Mouse (Mus musculus) kidney, adult 2 months (tissue): ENCODE results near the gene Msi1.

Source experiments
- CTCF ChIP-seq: fragments of 200-500 bp; conservative IDR thresholded peaks from 2 replicates; pipeline ENCODE4 v1.5.1; 2011; ENCODE audit warnings: low read depth, mild to moderate bottlenecking, control low read depth, low read length, moderate library complexity, mixed read lengths; ENCODE audit not compliant: insufficient read depth, insufficient read length
- POLR2A ChIP-seq: fragments of 200-500 bp; IDR thresholded peaks from one replicate; pipeline ENCODE4 v1.6.1; 2011; ENCODE audit warnings: low read depth, low read length, control low read depth

DNA sequence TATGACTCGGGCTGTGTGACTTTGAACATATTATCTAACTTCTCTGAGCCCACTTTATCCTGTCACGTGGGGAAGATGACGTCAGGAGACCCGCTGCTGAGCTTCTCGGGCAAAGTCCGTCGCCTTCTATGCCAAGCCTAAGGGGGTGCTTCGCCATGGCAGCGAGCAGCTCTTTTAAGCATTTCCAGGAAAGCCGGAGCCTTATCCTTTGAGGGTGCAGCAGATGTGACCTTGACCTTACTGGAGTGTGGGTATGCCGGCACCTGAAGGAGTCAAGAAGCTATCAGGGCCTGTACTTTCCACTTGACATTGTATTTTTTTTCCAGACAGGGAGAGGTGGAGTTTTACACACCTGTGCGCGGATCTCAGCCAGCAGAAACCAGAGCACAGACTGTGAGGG lies 29.5 kb downstream of the Msi1 start:
- TF ChIP-seq POLR2A (no peak), CTCF (no peak)
